Mouse (Mus musculus) neural tube, embryonic 15.5 days (tissue): ENCODE measurements around the gene Nmt1. TPM values are rescaled to one million over a fixed set of nuclear protein-coding genes. Genes with fewer than 3 reads are reported as not detected.

Source experiments
- ATAC-seq: fragments of 200-750 bp; cut with Nextera tagmentation; 2 replicates; pipeline ENCODE4 v1.8.0; 2017; ENCODE audit warnings: mild to moderate bottlenecking, moderate TSS enrichment, moderate library complexity; ENCODE audit not compliant: low FRiP score
- H3K27ac ChIP-seq: fragments of 300-500 bp; sonication (generic); replicated peaks from 2 replicates; pipeline ENCODE4 v1.5.1; 2015; ENCODE audit warnings: mild to moderate bottlenecking, inconsistent platforms
- H3K27me3 ChIP-seq: fragments of 300-500 bp; sonication (generic); replicated peaks from 2 replicates; pipeline ENCODE4 v1.6.1; 2015; ENCODE audit warnings: inconsistent platforms
- H3K36me3 ChIP-seq: fragments of 300-500 bp; sonication (generic); 2 replicates; pipeline ENCODE4 v1.6.1; 2015; ENCODE audit warnings: inconsistent platforms
- H3K4me1 ChIP-seq: fragments of 300-500 bp; sonication (generic); 2 replicates; pipeline ENCODE4 v1.6.1; 2015; ENCODE audit warnings: inconsistent platforms
- H3K4me2 ChIP-seq: fragments of 300-500 bp; sonication (generic); 2 replicates; pipeline ENCODE4 v1.6.1; 2015; ENCODE audit warnings: inconsistent platforms, mild to moderate bottlenecking, moderate library complexity
- H3K4me3 ChIP-seq: fragments of 300-500 bp; sonication (generic); replicated peaks from 2 replicates; pipeline ENCODE4 v1.5.1; 2015; ENCODE audit warnings: mild to moderate bottlenecking, inconsistent platforms
- H3K9ac ChIP-seq: fragments of 300-500 bp; sonication (generic); replicated peaks from 2 replicates; pipeline ENCODE4 v1.6.1; 2015; ENCODE audit warnings: mild to moderate bottlenecking, inconsistent platforms
- H3K9me3 ChIP-seq: fragments of 300-500 bp; sonication (generic); replicated peaks from 2 replicates; pipeline ENCODE4 v1.6.1; 2016; ENCODE audit warnings: inconsistent platforms
- WGBS: fragments of 180-500 bp; shearing (Covaris S2); methylation state at CpG from one replicate; pipeline ENCODE4 v1.1.7; 2015; ENCODE audit warnings: mixed read lengths; 5-methylcytosine and 5-hydroxymethylcytosine counted together
- polyA plus RNA-seq: library from polyadenylated mRNA; unstranded; fragments of >200 nt; fragmentation: Nextera tagmentation; extraction: Ambion mirVana; gene quantifications from 2 replicates; pipeline ENCODE4 v1.2.1, GENCODE M21; 2015

Nmt1 gene
- polyA plus RNA-seq, 1 experiment from 2014 or later = 33.8 TPM

- H3K27me3 ChIP-seq = no peaks in the 10 kb centered on the region
- H3K4me3 ChIP-seq = no peak overlapping the region
- peaks cover 3% of the 10 kb centered on the region; the same call in 1 of the 2 replicates for H3K36me3 ChIP-seq
- no peak for ATAC-seq
- H3K4me1 ChIP-seq = peaks cover 21% of the 10 kb centered on the region
- WGBS = 82% methylated on average over 6 of the region's 6 CpGs
- H3K9me3 ChIP-seq = no peaks in the 10 kb centered on the region
- H3K4me2 ChIP-seq = no peak overlapping the region
- H3K9ac ChIP-seq = no peak overlapping the region
- no peak overlapping the region for H3K27ac ChIP-seq
These were observed 21.0 kb upstream of the Nmt1 start for GRCm38 (mm10) chr11:103007001-103007340.

- H3K4me2 ChIP-seq = no peak overlapping the region
- no peaks in the 10 kb centered on the region for H3K27me3 ChIP-seq
- no peak overlapping the region for H3K9ac ChIP-seq
- no peaks in the 10 kb centered on the region for H3K9me3 ChIP-seq
- H3K4me3 ChIP-seq = no peak overlapping the region
- peaks cover 14% of the 10 kb centered on the region for H3K4me1 ChIP-seq
- ATAC-seq = no peak
- peaks cover 9% of the 10 kb centered on the region; the same call in 1 of the 2 replicates for H3K36me3 ChIP-seq
- WGBS = 86% methylated on average over 7 of the region's 7 CpGs
- H3K27ac ChIP-seq = no peak overlapping the region
These were observed 19.4 kb upstream of the Nmt1 start for GRCm38 (mm10) chr11:103008558-103008957.

GRCm38 (mm10) chr11:103009208-103009607, 18.8 kb upstream of the Nmt1 start:
- H3K36me3 ChIP-seq = peaks cover 9% of the 10 kb centered on the region; the same call in 1 of the 2 replicates
- no peaks in the 10 kb centered on the region for H3K9me3 ChIP-seq
- peaks cover 13% of the 10 kb centered on the region; the same call in 1 of the 2 replicates for H3K4me1 ChIP-seq
- no peak overlapping the region for H3K4me2 ChIP-seq
- no peak overlapping the region for H3K4me3 ChIP-seq
- 90% methylated on average over 8 of the region's 8 CpGs for WGBS
- H3K9ac ChIP-seq = no peak overlapping the region
- no peak for ATAC-seq
- no peak overlapping the region for H3K27ac ChIP-seq
- no peaks in the 10 kb centered on the region for H3K27me3 ChIP-seq

- H3K9me3 ChIP-seq = no peaks in the 10 kb centered on the region
- WGBS = 90% methylated on average over 13 of the region's 13 CpGs
- no peak overlapping the region for H3K27ac ChIP-seq
- H3K4me2 ChIP-seq = no peak overlapping the region
- no peaks in the 10 kb centered on the region for H3K27me3 ChIP-seq
- no peak overlapping the region for H3K4me3 ChIP-seq
- no peak for ATAC-seq
- H3K9ac ChIP-seq = no peak overlapping the region
- H3K36me3 ChIP-seq = peaks cover 9% of the 10 kb centered on the region; the same call in 1 of the 2 replicates
- peaks cover 24% of the 10 kb centered on the region for H3K4me1 ChIP-seq
These were observed 17.4 kb upstream of the Nmt1 start for GRCm38 (mm10) chr11:103010454-103011205.

- Histone ChIP-seq H3K9me3 (no peaks in the 10 kb centered on the region), H3K4me1 (peaks cover 29% of the 10 kb centered on the region), H3K4me3 (no peak overlapping the region), H3K27me3 (no peaks in the 10 kb centered on the region), H3K27ac (no peak overlapping the region), H3K9ac (no peak overlapping the region), H3K4me2 (no peak overlapping the region), H3K36me3 (peaks cover 9% of the 10 kb centered on the region; the same call in 1 of the 2 replicates)
- 90% methylated on average over 2 of the region's 2 CpGs for WGBS
- ATAC-seq = no peak
These were observed 16.8 kb upstream of the Nmt1 start for GRCm38 (mm10) chr11:103011206-103011497.

GRCm38 (mm10) chr11:103015881-103016825, 11.8 kb upstream of the Nmt1 start:
- H3K4me3 ChIP-seq = peak overlapping the region; percentile 79
- H3K36me3 ChIP-seq = peaks cover 6% of the 10 kb centered on the region; the same call in 1 of the 2 replicates
- peaks cover 20% of the 10 kb centered on the region for H3K4me1 ChIP-seq
- H3K27me3 ChIP-seq = no peaks in the 10 kb centered on the region
- peak overlapping the region; percentile 64 for H3K4me2 ChIP-seq
- ATAC-seq = peak; percentile 30; the same call in 1 of the 2 replicates
- H3K9me3 ChIP-seq = no peaks in the 10 kb centered on the region
- peak overlapping the region; percentile 94 for H3K27ac ChIP-seq
- H3K9ac ChIP-seq = peak overlapping the region; percentile 81
- WGBS = 46% methylated on average over 27 of the region's 27 CpGs

- H3K9ac ChIP-seq = peak overlapping the region; percentile 81
- no peaks in the 10 kb centered on the region for H3K9me3 ChIP-seq
- no peaks in the 10 kb centered on the region for H3K27me3 ChIP-seq
- H3K4me3 ChIP-seq = peak overlapping the region; percentile 79
- H3K27ac ChIP-seq = peak overlapping the region; percentile 94
- H3K4me2 ChIP-seq = peak overlapping the region; percentile 64
- ATAC-seq = peak; percentile 96
- H3K4me1 ChIP-seq = peaks cover 18% of the 10 kb centered on the region
- H3K36me3 ChIP-seq = peaks cover 6% of the 10 kb centered on the region; the same call in 1 of the 2 replicates
- 0% methylated on average over 31 of the region's 41 CpGs for WGBS
These were observed 11.1 kb upstream of the Nmt1 start for GRCm38 (mm10) chr11:103016930-103017329.

- Histone ChIP-seq H3K27ac (no peak overlapping the region), H3K9me3 (no peaks in the 10 kb centered on the region), H3K4me3 (no peak overlapping the region), H3K27me3 (no peaks in the 10 kb centered on the region), H3K9ac (no peak overlapping the region), H3K4me1 (peaks cover 18% of the 10 kb centered on the region), H3K36me3 (peaks cover 6% of the 10 kb centered on the region; the same call in 1 of the 2 replicates), H3K4me2 (no peak overlapping the region)
- 35% methylated on average over 9 of the region's 9 CpGs for WGBS
- 0 out of 2 replicates have a peak, but pooled peaks have one; percentile 29 for ATAC-seq
These were observed 10.3 kb upstream of the Nmt1 start for GRCm38 (mm10) chr11:103017661-103018060.

GRCm38 (mm10) chr11:103018860-103019259, 9.1 kb upstream of the Nmt1 start:
- no peak overlapping the region for H3K4me3 ChIP-seq
- WGBS = 74% methylated on average over 6 of the region's 6 CpGs
- no peaks in the 10 kb centered on the region for H3K36me3 ChIP-seq
- no peaks in the 10 kb centered on the region for H3K27me3 ChIP-seq
- H3K27ac ChIP-seq = no peak overlapping the region
- peaks cover 18% of the 10 kb centered on the region for H3K4me1 ChIP-seq
- no peaks in the 10 kb centered on the region for H3K9me3 ChIP-seq
- ATAC-seq = no peak
- H3K4me2 ChIP-seq = no peak overlapping the region
- H3K9ac ChIP-seq = no peak overlapping the region

GRCm38 (mm10) chr11:103019325-103019724, 8.7 kb upstream of the Nmt1 start:
- H3K36me3 ChIP-seq = no peaks in the 10 kb centered on the region
- 92% methylated on average over 7 of the region's 7 CpGs for WGBS
- H3K27ac ChIP-seq = no peak overlapping the region

GRCm38 (mm10) chr11:103020713-103021335, 7.2 kb upstream of the Nmt1 start:
- Histone ChIP-seq H3K4me2 (no peak overlapping the region), H3K4me1 (peaks cover 5% of the 10 kb centered on the region), H3K27ac (no peak overlapping the region), H3K27me3 (no peaks in the 10 kb centered on the region), H3K4me3 (no peak overlapping the region), H3K9me3 (no peaks in the 10 kb centered on the region), H3K36me3 (no peaks in the 10 kb centered on the region), H3K9ac (no peak overlapping the region)
- no peak for ATAC-seq
- 69% methylated on average over 3 of the region's 3 CpGs for WGBS

More at GRCm38 (mm10) chr11:103019325-103019724, 8.7 kb upstream of the Nmt1 start:
- H3K9ac ChIP-seq = no peak overlapping the region
- no peak for ATAC-seq
- no peak overlapping the region for H3K4me2 ChIP-seq
- peaks cover 18% of the 10 kb centered on the region for H3K4me1 ChIP-seq
- no peaks in the 10 kb centered on the region for H3K9me3 ChIP-seq
- no peaks in the 10 kb centered on the region for H3K27me3 ChIP-seq
- no peak overlapping the region for H3K4me3 ChIP-seq
